Mouse (Mus musculus): ENCODE measurements around the gene Deaf1. TPM values are rescaled to one million over a fixed set of nuclear protein-coding genes. Genes with fewer than 3 reads are reported as not detected.

Deaf1 gene
- total and polyA plus RNA-seq, 3 experiments: 3.5 to 31.6 (median 10.0) TPM

DNA sequence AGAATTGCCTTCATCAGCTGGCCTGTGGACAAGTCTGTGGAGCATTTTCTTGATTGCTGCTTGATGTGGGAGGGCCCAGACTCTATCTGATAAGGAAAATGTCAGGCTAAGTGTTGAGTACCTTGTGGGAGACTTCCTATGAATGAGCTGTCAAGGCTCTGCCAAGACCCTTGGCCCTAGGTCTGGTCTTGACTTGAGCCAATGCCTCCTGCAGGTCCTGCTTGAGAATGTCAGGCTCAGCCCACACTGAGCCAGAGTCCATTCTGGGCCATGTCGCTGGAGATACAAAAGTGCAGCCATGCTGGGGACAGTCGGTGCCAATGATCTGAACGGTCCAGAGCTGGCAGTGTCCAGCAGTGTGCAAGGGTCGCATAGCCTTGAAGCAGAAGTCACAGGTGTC, 44.7 kb downstream of the Deaf1 start:
- Histone ChIP-seq H3K4me2 (ENCODE audit: insufficient read depth, low read depth, poor library complexity, severe bottlenecking) (no peak overlapping the region), H3K9ac (ENCODE audit: insufficient read depth, low read depth) (no peak overlapping the region), H3K4me1 (ENCODE audit: control insufficient read depth in 1 of 2, insufficient read depth in 2 of 2) (peaks cover 25 to 47% of the 10 kb centered on the region in 2 experiments), H3K27ac (ENCODE audit: insufficient read depth, low read depth) (peak overlapping the region; percentile 96; the same call in 1 of the 2 replicates), H3K79me2 (replicated peaks; ENCODE audit: control insufficient read depth, extremely low read depth, insufficient read depth, poor library complexity, severe bottlenecking) (no peaks in the 10 kb centered on the region), H3K9me3 (replicated peaks; ENCODE audit: low read length) (no peaks in the 10 kb centered on the region), H3K27me3 (replicated peaks) (no peaks in the 10 kb centered on the region), H3K36me3 (replicated peaks in 1 of 2; ENCODE audit: control insufficient read depth in 1 of 2, insufficient read depth in 1 of 2, low read length in 1 of 2) (no peaks in the 10 kb centered on the region), H3K4me3 (replicated peaks in 1 of 3; ENCODE audit: low read depth in 2 of 3, low read length in 2 of 3, poor library complexity in 1 of 3) (no peak overlapping the region)
- dilution Hi-C loops (cut with MboI; ENCODE audit: extremely low pct_ligation_motif_present, extremely low pct_unique_long_range_greater_than_20kb, low sequenced_read_pairs): no loop called here
- no peak for DNase-seq (ENCODE audit: extremely low read depth)
- no peak for TF ChIP-seq CHD2 (IDR thresholded peaks at IDR 0.05; ENCODE audit: low read length)
- no peak for TF ChIP-seq SIN3A (IDR thresholded peaks at IDR 0.05; ENCODE audit: low read length)
- no peak for TF ChIP-seq USF1 (IDR thresholded peaks at IDR 0.05; ENCODE audit: low read depth, low read length)
- in situ Hi-C loops (cut with MboI; ENCODE audit: low pct_ligation_motif_present, low pct_unique_long_range_greater_than_20kb, low sequenced_read_pairs): no loop called here

GRCm38 (mm10) chr7:141281442-141281841, 46.0 kb downstream of the Deaf1 start:
- no peaks in the 10 kb centered on the region for H3K27me3 ChIP-seq (replicated peaks)
- no peaks in the 10 kb centered on the region for H3K36me3 ChIP-seq (replicated peaks in 1 of 2; ENCODE audit: control insufficient read depth in 1 of 2, insufficient read depth in 1 of 2, low read length in 1 of 2)
- peaks cover 37 to 60% of the 10 kb centered on the region in 2 experiments for H3K4me1 ChIP-seq (ENCODE audit: control insufficient read depth in 1 of 2, insufficient read depth in 2 of 2)
- H3K9me3 ChIP-seq (replicated peaks; ENCODE audit: low read length): no peaks in the 10 kb centered on the region
- H3K4me2 ChIP-seq (ENCODE audit: insufficient read depth, low read depth, poor library complexity, severe bottlenecking): peak overlapping the region; percentile 40
- dilution Hi-C loops (cut with MboI; ENCODE audit: extremely low pct_ligation_motif_present, extremely low pct_unique_long_range_greater_than_20kb, low sequenced_read_pairs): no loop called here
- no peak for TF ChIP-seq JUND (conservative IDR thresholded peaks at IDR 0.05; ENCODE audit: low read depth, low read length)
- peak; percentile 44; the same call in 1 of the 2 replicates for TF ChIP-seq MAFK (IDR thresholded peaks at IDR 0.05; ENCODE audit: insufficient replicate concordance, low read length)
- no peak for TF ChIP-seq ZNF384 (IDR thresholded peaks at IDR 0.05; ENCODE audit: low read depth, low read length)
- TF ChIP-seq MAX (IDR thresholded peaks at IDR 0.05; ENCODE audit: low read length): peak; percentile 12; the same call in 1 of the 2 replicates
- peak; percentile 46; the same call in 1 of the 2 replicates for TF ChIP-seq EP300 (IDR thresholded peaks at IDR 0.05; ENCODE audit: low read length)
- no peak for TF ChIP-seq PAX5 (IDR thresholded peaks at IDR 0.05; ENCODE audit: low read length)
- 0 out of 2 replicates have a peak, but pooled peaks have one; percentile 43 for TF ChIP-seq CHD1 (IDR thresholded peaks at IDR 0.05; ENCODE audit: low read depth, low read length)
- TF ChIP-seq MAZ (IDR thresholded peaks at IDR 0.05; ENCODE audit: low read depth, low read length): no peak
- TF ChIP-seq MEF2A (IDR thresholded peaks at IDR 0.05; ENCODE audit: borderline replicate concordance, low read depth, low read length): peak; percentile 63; the same call in 1 of the 2 replicates
- peak; percentile 64; the same call in 1 of the 2 replicates for TF ChIP-seq RCOR1 (conservative IDR thresholded peaks at IDR 0.05; ENCODE audit: low read depth, low read length)
- no peak for TF ChIP-seq HCFC1 (IDR thresholded peaks at IDR 0.05; ENCODE audit: low read depth, low read length)
- TF ChIP-seq BHLHE40 (IDR thresholded peaks at IDR 0.05; ENCODE audit: low read depth, low read length): peak; percentile 70
- no peak for TF ChIP-seq JUN (IDR thresholded peaks at IDR 0.05; ENCODE audit: insufficient read depth, low read depth, low read length)
- TF ChIP-seq ETS1 (conservative IDR thresholded peaks at IDR 0.05; ENCODE audit: low read depth, low read length): peak; percentile 46; the same call in 1 of the 2 replicates
- peak; percentile 69; the same call in 1 of the 2 replicates for TF ChIP-seq TCF12 (IDR thresholded peaks at IDR 0.05; ENCODE audit: low read depth, low read length)
- peak; percentile 46; the same call in 1 of the 2 replicates for TF ChIP-seq SIN3A (IDR thresholded peaks at IDR 0.05; ENCODE audit: low read length)
- TF ChIP-seq ZC3H11A (IDR thresholded peaks at IDR 0.05; ENCODE audit: low read depth, low read length): no peak
- 0 out of 2 replicates have a peak, but pooled peaks have one; percentile 37 for TF ChIP-seq NELFE (IDR thresholded peaks at IDR 0.05; ENCODE audit: low read depth, low read length)
- TF ChIP-seq IRF4 (IDR thresholded peaks at IDR 0.05; ENCODE audit: low read depth, low read length): no peak; the same call in 1 of the 2 replicates
- peak overlapping the region in 1 of 3 experiments; percentile 3 for H3K4me3 ChIP-seq (replicated peaks in 1 of 3; ENCODE audit: low read depth in 2 of 3, low read length in 2 of 3, poor library complexity in 1 of 3)
- DNase-seq (ENCODE audit: extremely low read depth): peak; percentile 86
- H3K27ac ChIP-seq (ENCODE audit: insufficient read depth, low read depth): peak overlapping the region; percentile 96
- 0 out of 2 replicates have a peak overlapping the region, but pooled peaks have one; percentile 3 for H3K9ac ChIP-seq (ENCODE audit: insufficient read depth, low read depth)
- no peaks in the 10 kb centered on the region for H3K79me2 ChIP-seq (replicated peaks; ENCODE audit: control insufficient read depth, extremely low read depth, insufficient read depth, poor library complexity, severe bottlenecking)
- in situ Hi-C loops (cut with MboI; ENCODE audit: low pct_ligation_motif_present, low pct_unique_long_range_greater_than_20kb, low sequenced_read_pairs): no loop called here

All from CH12.LX (cell line).